21 mouse cellular contexts compared by ENCODE assay signal in the genomic region with DNA sequence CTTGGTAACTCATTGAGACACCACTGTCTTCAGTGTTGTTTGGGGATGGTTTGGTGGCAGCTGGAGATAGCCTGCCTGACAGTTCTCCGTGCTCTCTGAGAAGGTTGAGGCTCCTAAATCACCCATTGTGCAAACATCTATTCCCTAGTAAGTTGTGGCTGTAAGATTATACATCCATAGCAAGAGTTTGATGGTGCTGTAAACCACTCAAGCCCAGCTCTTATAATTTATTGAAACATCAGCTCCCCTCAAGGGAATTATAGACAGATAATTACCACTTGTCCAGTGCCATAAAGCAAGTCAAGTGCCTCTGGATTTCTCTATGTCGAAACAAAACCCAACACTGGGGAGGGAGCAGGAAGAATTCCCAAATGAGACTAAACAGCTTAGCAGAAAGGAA.
A peak's percentile ranks its signal among the peaks of the same experiment; 100 is the strongest.
DNase-seq lines count a peak whose midpoint lies in the region; ATAC-seq and TF ChIP-seq lines count a peak whose summit lies in the region.
"Had no signal": no experiment of that assay in that cellular context is flagged by ENCODE, and none has a peak within 500 bp of the region (broad histone marks: within the 10 kb centered on the region; RNA-seq: fewer than 3 reads in every experiment).

No protein-coding gene starts in this region.

- no peak for TF ChIP-seq POLR2A in cortical plate, adult 2 months (IDR thresholded peaks at IDR 0.05; ENCODE audit: extremely low read depth, insufficient read depth, low read length)

- H3K4me2 ChIP-seq in kidney, embryonic 14.5 days (replicated peaks; ENCODE audit: low read depth, low read length) = no peak overlapping the region
- no peak overlapping the region for H3K4me2 ChIP-seq in kidney, postnatal 0 days (ENCODE audit: low read length)
- H3K4me2 ChIP-seq in neural tube, embryonic 12.5 days (replicated peaks) = no peak overlapping the region
- no peak overlapping the region for H3K4me2 ChIP-seq in neural tube, embryonic 15.5 days
- H3K4me2 ChIP-seq: forebrain, embryonic 13.5 days; heart, embryonic 11.5 days; hindbrain, embryonic 12.5 days had no signal

- H3K27ac ChIP-seq in kidney, embryonic 14.5 days (ENCODE audit: low read depth, low read length) = no peak overlapping the region
- no peak overlapping the region for H3K27ac ChIP-seq in kidney, postnatal 0 days
- H3K27ac ChIP-seq in neural tube, embryonic 12.5 days = no peak overlapping the region
- no peak overlapping the region for H3K27ac ChIP-seq in neural tube, embryonic 15.5 days (replicated peaks)
- peak overlapping the region; percentile 67 for H3K27ac ChIP-seq in cortical plate, adult 2 months (ENCODE audit: insufficient read depth, low read length)
- H3K27ac ChIP-seq: forebrain, embryonic 10.5 days; forebrain, embryonic 13.5 days; gastrocnemius, adult 2 months; hindbrain, embryonic 12.5 days had no signal

- peaks cover 11% of the 10 kb centered on the region; the same call in 1 of the 2 replicates for H3K4me1 ChIP-seq in kidney, embryonic 14.5 days (ENCODE audit: control insufficient read depth, insufficient read depth, low read length)
- H3K4me1 ChIP-seq in kidney, postnatal 0 days (replicated peaks; ENCODE audit: insufficient read depth, low read length) = no peaks in the 10 kb centered on the region
- 0 out of 2 replicates have a peak, but pooled peaks cover 6% of the 10 kb centered on the region for H3K4me1 ChIP-seq in neural tube, embryonic 12.5 days
- 0 out of 2 replicates have a peak, but pooled peaks cover 3% of the 10 kb centered on the region for H3K4me1 ChIP-seq in neural tube, embryonic 15.5 days
- H3K4me1 ChIP-seq in cortical plate, adult 2 months (ENCODE audit: control insufficient read depth, insufficient read depth, low read length) = peaks cover 3% of the 10 kb centered on the region

- H3K36me3 ChIP-seq in kidney, embryonic 14.5 days (ENCODE audit: control insufficient read depth, insufficient read depth, low read length) = no peaks in the 10 kb centered on the region
- H3K36me3 ChIP-seq in kidney, postnatal 0 days (ENCODE audit: insufficient read depth, low read length) = no peaks in the 10 kb centered on the region
- no peaks in the 10 kb centered on the region for H3K36me3 ChIP-seq in neural tube, embryonic 12.5 days
- H3K36me3 ChIP-seq in neural tube, embryonic 15.5 days = no peaks in the 10 kb centered on the region
- H3K36me3 ChIP-seq: forebrain, embryonic 10.5 days; hindbrain, embryonic 12.5 days had no signal

- no peak for DNase-seq in kidney, adult 8-10 months
- DNase-seq in kidney, postnatal 0 days (ENCODE audit: low spot score) = peak; percentile 59
- no peak for DNase-seq in kidney, adult 9 months
- no peak for DNase-seq in frontal cortex, postnatal 36 days (ENCODE audit: low spot score in 2 of 2)
- DNase-seq: adrenal gland, adult 8-10 months; adrenal gland, postnatal 25 days; cerebellum, adult 11-12 months; cerebellum, adult 8-10 months; cerebellum, postnatal 10 days; cerebellum, postnatal 36 days; gastrocnemius, adult 2 months; gastrocnemius, postnatal 14 days had no signal

- no peak for TF ChIP-seq CTCF in kidney, postnatal 0 days (IDR thresholded peaks at IDR 0.05; ENCODE audit: low read depth)
- no peak for TF ChIP-seq CTCF in cortical plate, adult 2 months (IDR thresholded peaks at IDR 0.05; ENCODE audit: extremely low read depth, insufficient read depth, low read length)

- no peaks in the 10 kb centered on the region for H3K9me3 ChIP-seq in kidney, embryonic 14.5 days (ENCODE audit: control insufficient read depth, low read length)
- no peaks in the 10 kb centered on the region for H3K9me3 ChIP-seq in kidney, postnatal 0 days (replicated peaks; ENCODE audit: low read length)
- no peaks in the 10 kb centered on the region for H3K9me3 ChIP-seq in neural tube, embryonic 12.5 days
- H3K9me3 ChIP-seq in neural tube, embryonic 15.5 days (replicated peaks) = no peaks in the 10 kb centered on the region
- H3K9me3 ChIP-seq: forebrain, embryonic 10.5 days; forebrain, embryonic 13.5 days; hindbrain, embryonic 12.5 days had no signal

- H3K27me3 ChIP-seq in kidney, embryonic 14.5 days (ENCODE audit: control insufficient read depth, insufficient read depth, low read length) = no peaks in the 10 kb centered on the region
- no peaks in the 10 kb centered on the region for H3K27me3 ChIP-seq in kidney, postnatal 0 days (ENCODE audit: insufficient read depth, low read length)
- H3K27me3 ChIP-seq in neural tube, embryonic 12.5 days (replicated peaks) = no peaks in the 10 kb centered on the region
- H3K27me3 ChIP-seq in neural tube, embryonic 15.5 days (replicated peaks) = no peaks in the 10 kb centered on the region
- H3K27me3 ChIP-seq: hindbrain, embryonic 12.5 days had no signal

- peak; percentile 53; the same call in 1 of the 2 replicates for ATAC-seq in kidney, embryonic 14.5 days (ENCODE audit: low FRiP score, low TSS enrichment)
- no peak for ATAC-seq in kidney, postnatal 0 days (replicated peaks; ENCODE audit: low FRiP score, low read depth)
- ATAC-seq in neural tube, embryonic 12.5 days (ENCODE audit: low FRiP score, low read depth) = peak; percentile 62; the same call in 1 of the 2 replicates
- no peak for ATAC-seq in neural tube, embryonic 15.5 days (ENCODE audit: low FRiP score)
- ATAC-seq: activated CD4-positive, CD25-positive, alpha-beta regulatory T cell, adult 4 months; forebrain, embryonic 13.5 days had no signal

- no peak overlapping the region for H3K9ac ChIP-seq in kidney, embryonic 14.5 days (ENCODE audit: low read depth, low read length)
- H3K9ac ChIP-seq in kidney, postnatal 0 days (ENCODE audit: low read depth, low read length) = no peak overlapping the region
- H3K9ac ChIP-seq in neural tube, embryonic 12.5 days = no peak overlapping the region
- H3K9ac ChIP-seq in neural tube, embryonic 15.5 days (replicated peaks) = no peak overlapping the region
- H3K9ac ChIP-seq: forebrain, embryonic 13.5 days; hindbrain, embryonic 12.5 days had no signal

- WGBS in kidney, embryonic 14.5 days = 22% methylated on average over 2 of the region's 2 CpGs
- WGBS in kidney, postnatal 0 days = 30% methylated on average over 2 of the region's 2 CpGs
- 29% methylated on average over 2 of the region's 2 CpGs for WGBS in neural tube, embryonic 12.5 days
- 20% methylated on average over 2 of the region's 2 CpGs for WGBS in neural tube, embryonic 15.5 days

- H3K4me3 ChIP-seq in kidney, embryonic 14.5 days (ENCODE audit: low read length) = no peak overlapping the region
- no peak overlapping the region for H3K4me3 ChIP-seq in kidney, postnatal 0 days (replicated peaks; ENCODE audit: low read depth, low read length)
- no peak overlapping the region for H3K4me3 ChIP-seq in neural tube, embryonic 12.5 days
- no peak overlapping the region for H3K4me3 ChIP-seq in neural tube, embryonic 15.5 days (replicated peaks)
- no peak overlapping the region for H3K4me3 ChIP-seq in cortical plate, adult 2 months (ENCODE audit: insufficient read depth, low read length)
- H3K4me3 ChIP-seq: forebrain, embryonic 10.5 days; forebrain, embryonic 13.5 days; gastrocnemius, adult 2 months; hindbrain, embryonic 12.5 days had no signal

Comparison
In these comparisons a context has a peak if more than half of its experiments do, and no peak if none do; other contexts are left out.
1. ATAC-seq: peak in kidney, embryonic 14.5 days (single experiment) and neural tube, embryonic 12.5 days (single experiment); none in kidney, postnatal 0 days (single experiment) and neural tube, embryonic 15.5 days (single experiment).